Mouse (Mus musculus) adrenal gland, adult 2 months (tissue): ENCODE data around the gene Syne2. TPM values are rescaled to one million over a fixed set of nuclear protein-coding genes. Genes with fewer than 3 reads are reported as not detected.

Experiments
- DNase-seq: peaks from one replicate; pipeline ENCODE4 v3.0.0; 2021
- polyA plus RNA-seq: library from polyadenylated mRNA; depleted of rRNA; stranded (reverse); fragments of >200 nt; gene quantifications from 2 replicates; pipeline ENCODE4 v1.2.3, GENCODE M21; 2012
- total RNA-seq, 2 experiments: library from RNA; stranded (reverse); gene quantifications; 2 replicates each; pipeline ENCODE4 v1.2.3; 2021

Gene Syne2
- total and polyA plus RNA-seq, 3 experiments: 19.5 to 45.1 (median 44.3) TPM

DNA sequence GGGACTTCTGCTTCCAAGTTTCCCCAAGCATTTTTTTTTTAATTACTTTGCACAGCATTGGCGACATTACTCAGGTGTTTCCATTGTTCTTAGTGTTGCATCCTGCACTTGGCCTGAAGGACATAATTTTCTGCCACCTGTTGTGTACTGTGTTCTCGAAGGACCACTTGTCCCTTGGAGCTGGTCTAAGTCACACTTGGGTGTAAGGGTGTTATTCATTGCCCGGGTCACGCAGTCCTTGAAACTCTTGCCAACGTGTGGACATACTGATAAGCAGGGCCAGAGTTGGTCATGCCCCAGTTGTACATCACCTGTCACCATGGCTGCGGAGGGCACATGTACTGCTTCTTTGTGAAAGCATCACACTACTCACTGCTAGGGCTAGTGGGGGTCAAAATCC lies 228.6 kb downstream of the Syne2 start:
- no peak for DNase-seq

DNA sequence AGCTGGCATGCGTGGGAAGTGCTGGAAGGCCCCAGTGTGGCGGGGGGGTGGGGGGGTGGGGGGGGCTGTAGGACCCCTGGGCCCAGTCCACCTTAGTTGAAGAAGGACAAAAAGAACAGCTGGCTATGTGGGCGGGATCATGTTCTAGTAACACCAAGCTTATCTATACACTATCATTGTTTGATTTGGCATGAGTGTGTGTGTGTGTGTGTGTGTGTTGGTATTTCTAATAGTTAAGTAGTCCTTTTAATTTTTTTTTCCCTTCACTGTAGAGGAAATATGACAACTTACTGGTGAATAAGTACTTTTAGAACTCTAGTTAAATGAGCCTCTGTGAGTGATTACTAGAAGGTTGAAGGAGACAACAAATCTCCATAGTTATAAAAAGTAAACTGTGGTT lies 230.0 kb downstream of the Syne2 start:
- DNase-seq: no peak

DNA sequence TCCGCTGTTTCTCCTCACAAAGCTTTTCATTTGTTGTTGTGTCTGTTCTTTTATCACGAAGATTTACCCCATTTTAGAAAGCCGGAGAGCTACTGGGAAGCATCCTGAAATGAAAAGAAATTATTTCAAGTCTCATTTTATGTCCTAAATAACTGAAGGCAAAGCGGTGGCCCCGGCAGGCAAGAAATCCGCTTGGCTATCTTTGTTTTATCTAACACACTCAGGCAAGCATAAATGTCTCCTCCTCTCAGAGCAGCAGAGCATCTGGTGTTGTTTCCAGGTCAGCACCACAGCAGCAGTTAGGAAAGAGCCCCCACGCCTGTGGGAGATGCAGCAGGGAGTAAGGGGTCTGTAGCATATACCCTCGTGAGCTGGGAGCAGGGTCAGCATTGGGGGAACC lies 230.7 kb downstream of the Syne2 start:
- DNase-seq: no peak

DNA sequence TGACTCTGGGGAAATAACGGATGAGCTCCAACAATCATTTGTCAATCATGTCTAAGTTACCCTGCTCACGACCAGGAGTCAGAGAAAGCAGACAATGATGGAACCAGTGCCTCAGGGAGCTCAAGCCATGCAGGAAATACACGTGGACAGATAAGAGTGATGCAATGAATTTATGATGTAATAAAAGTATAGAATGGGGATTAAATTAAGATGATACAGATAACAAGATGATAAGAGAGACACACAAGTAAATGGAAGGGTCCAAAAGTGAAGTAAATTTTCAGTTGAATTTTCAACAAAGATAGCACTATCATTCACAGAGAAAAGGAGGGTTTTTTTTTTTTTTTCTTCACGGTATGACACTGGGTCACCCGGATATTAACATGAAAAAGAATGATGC lies 231.4 kb downstream of the Syne2 start:
- no peak for DNase-seq

DNA sequence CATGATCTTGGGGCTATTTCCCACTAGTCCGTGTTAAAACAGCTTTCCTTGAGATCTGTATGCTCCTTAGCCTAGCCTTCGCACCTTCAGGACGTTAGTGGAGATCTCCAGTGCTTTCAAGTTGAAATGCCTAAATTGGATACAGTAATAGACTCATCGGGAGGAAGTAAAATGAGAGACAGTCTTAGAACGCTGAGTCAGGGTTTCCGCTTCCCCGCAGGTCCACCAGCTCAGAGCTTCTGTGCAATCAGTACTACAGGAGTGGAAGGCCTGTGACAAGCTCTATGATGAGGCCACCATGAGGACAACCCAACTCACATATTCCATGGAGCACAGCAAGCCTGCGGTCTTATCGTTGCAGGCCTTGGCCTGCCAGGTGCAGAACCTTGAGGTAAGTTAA lies 233.9 kb downstream of the Syne2 start:
- no peak for DNase-seq

DNA sequence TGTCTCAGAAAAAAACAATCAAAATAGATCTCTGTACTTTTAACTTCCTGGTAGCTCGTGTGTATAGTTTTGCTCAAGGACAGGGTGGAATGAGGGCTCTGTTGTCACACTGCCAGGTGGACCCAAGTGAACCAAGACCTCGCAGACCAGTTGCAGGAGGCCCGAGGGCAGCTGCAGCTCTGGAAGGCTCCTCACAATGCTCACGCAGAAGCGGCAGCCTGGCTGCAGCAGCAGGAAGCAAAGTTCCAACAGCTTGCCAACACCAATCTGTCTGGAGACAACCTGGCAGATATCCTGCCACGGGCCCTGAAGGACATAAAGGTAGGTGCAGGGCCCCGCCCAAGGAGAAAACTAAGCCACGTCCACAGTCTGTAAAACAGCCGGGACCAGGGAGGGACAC lies 236.7 kb downstream of the Syne2 start:
- no peak for DNase-seq

DNA sequence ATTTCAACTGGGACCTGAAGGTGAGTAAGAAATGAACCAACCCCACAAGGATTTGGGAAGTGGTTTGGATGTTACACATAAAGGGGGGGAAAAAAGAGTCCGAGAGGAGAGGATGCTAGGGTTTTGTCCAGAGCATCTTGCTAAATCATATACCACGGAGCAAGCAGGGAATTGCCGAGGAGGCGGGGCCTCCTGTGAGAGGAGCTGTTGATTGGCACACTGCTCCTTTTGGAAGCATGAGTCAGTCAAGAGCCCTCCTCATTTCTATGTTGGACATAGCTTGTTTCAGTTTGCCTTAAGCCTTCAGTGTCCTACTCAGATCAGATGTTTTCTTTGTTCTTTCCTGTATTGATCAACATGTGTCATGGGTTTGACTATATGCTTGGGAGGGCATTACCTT lies 245.1 kb downstream of the Syne2 start:
- no peak for DNase-seq

DNA sequence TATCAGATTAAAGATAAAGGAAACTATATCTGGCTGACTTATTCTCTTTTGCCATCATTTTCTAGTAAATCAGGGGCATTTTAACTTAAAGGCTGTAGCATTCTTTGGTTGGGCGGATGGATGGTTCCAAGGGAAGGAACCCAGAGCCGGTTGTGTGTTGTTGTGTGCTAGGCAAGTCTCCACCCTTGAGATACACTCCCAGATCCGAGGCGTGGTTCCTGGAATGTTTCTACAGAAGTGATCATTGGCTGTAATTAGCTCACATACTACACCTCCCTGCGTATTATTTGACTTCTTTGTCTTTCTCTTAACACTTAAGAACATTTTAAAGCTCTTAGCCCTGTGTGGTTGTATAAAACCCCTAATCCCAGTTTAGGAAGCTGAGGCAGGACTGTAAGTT lies 252.5 kb downstream of the Syne2 start:
- DNase-seq: no peak

DNA sequence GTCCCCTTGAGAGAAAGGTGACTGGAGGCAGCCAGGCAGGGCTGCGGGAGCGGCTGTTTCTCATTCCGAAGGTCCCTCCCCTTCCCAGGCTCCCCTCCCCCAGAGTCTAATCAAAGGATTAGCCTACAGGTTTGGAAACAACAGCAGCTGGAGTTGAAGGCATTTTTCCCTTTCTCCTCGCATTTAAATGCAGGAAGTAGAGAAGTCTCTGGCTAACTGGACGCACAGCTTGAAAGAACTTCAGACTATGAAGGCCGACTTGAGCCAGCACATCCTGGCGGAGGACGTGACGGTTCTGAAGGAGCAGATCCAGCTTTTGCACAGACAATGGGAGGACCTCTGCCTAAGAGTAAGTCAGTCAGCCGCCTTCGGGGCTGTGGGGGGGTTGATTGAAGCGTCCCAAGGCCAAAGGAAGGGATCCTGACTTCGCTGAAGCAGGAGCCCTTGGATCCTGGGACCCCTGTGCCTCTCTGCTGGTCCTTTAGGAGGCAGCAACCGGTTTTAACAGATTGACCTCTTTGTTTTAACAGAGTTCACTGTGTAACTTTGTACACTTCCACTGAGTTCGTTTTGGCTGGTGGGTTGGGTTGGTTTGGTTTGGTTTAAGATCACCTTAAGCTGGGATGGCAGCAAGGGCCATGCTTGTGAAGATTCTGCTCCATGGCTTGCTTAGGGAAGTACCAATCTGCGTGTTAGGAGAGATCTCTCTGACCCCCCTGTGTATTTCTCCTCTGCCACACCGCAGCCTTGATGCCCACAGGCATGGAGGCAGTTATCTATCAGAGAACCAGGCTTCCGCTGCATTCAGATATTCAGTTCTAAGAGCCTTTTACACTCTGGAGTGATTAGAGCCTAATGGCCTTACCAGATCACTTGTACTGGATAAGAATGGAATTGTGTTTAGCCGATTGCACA lies 254.3 kb downstream of the Syne2 start:
- no peak for DNase-seq

DNA sequence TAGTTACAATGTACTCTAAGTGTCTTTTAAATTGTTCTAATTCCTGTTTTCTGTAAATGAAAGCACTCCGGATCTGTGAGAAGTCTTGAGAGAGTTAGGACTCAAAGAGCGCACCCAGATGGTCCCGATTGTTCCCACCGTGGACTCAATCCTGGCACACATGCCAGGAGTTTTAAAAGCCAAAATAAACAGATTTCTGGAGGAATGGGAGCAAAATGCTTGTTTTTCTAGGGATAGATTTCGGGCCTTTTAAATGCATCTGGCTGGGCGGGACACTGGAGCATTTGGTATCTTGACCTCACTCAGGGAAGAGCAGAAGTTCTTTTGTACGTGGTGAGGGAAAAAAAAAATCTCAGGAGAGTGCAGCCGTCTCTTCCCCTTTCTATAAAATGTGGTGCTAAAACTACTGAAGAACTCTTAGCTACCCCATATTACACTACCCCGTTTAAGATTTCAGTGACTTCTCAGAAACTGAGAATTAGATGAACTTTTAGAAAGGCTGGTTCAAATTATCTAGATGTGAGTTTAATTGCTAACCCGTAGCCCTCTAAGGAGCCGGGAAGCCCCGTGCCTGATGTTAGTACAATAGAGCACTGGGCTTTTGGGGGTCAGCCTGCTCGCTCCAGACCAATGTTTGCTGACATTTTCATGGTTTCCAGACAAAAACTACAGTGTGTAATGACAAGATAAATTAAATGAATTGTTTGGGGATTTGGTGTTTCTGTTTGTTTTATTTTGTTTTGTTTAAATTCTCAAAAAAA lies 255.3 kb downstream of the Syne2 start:
- DNase-seq: no peak

DNA sequence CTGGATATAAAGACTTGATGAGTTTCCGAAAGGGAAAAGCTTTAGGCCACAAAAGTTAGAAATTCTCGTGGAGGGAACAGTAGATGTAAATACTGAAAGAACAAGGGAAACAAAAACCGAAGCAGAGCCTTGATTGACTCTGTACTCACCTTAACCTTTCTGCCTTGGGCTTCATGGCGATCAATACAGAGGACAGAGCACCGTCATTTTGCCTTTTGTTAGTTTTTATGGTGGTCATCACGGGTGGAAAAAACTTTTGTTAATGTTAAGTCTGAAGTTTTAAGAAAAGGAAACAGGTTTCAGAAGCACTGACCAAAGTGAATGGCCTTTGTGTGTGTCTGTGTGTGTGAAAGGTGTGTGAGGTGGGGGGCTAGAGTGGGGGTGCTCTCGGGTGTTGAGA lies 256.0 kb downstream of the Syne2 start:
- DNase-seq: no peak

DNA sequence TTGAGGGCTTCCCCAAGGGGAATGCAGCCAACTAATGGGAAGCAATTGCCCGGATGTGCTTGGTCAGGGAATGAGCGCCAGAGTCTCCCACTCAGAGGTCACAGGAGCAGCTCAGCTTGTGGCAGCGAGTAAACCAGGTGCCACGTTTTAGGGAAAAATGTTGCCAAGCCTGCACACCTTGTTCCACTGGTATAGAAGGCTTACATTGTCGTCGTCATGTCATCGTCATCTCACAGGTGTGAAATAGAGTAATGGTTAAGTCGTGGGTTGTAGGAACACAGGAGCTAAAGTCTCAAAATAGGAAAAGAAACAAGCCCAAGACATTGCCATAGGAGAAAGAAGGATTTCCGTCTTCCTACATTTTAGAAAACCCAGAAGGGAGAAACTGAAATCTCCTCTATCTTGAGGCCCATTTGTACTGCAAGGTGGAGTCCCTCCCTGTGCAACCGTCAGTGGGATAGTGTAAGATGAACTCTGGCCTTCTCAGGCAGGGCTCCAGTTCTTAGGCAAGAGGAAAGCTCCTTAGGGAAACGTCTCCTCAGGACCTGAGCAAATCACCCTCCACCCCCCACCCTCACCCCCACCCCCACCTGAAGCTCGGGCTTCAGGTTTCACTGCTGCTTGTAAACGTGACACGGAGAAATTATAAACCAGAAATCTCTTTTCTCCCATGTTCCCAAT lies 263.1 kb downstream of the Syne2 start:
- peak; percentile 25 for DNase-seq

DNA sequence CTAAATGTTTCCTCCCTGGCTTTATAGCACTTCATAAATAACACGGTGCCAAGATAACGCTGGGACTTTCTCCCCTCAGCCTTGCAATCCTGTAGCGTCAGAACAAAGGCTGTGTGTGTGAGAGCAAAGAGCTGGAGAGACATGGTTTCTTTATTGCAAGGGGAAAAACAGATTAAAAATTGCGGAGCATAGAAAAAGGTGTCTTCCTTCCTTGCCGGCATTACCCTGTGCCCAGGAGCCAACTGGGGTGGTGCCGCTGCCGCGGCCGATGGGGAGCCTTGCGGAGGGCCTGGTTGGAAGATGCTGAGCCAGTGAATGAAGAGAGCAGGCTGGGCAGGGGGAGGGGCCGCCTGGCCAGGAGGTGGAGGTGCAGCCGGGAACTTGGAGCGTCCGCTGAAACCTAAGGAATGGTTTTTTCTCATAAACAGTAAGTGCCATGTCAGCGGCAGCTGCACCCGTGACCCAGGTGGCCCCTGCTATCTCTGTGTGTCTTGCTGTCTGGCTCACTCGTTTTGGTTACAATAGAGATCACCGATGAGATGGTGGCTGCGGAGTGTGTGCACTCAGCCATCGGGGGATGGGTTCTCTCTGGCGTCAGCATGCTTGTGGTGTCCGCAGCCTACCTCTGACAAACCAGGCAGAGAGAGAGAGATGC lies 263.8 kb downstream of the Syne2 start:
- DNase-seq: peak; percentile 22

DNA sequence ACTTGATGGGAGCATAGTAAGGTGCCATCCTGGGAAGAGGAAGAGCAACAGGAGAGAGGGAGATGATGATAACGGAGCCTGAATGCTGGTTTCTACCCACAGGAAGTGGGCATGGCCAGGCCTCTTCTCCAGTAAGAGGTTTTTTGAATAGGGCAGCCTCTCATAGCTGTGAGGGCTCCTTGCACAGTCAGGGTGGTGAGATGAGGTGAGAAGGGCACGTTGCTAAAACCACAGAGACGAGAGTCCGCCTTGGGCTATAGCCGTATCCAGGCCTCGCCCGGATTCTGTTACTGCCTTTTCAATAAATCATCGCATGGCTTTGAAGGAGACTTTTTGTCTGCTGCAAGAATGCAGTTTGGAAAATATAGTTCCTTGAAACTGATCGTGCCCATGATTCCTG lies 267.1 kb downstream of the Syne2 start:
- DNase-seq: no peak

DNA sequence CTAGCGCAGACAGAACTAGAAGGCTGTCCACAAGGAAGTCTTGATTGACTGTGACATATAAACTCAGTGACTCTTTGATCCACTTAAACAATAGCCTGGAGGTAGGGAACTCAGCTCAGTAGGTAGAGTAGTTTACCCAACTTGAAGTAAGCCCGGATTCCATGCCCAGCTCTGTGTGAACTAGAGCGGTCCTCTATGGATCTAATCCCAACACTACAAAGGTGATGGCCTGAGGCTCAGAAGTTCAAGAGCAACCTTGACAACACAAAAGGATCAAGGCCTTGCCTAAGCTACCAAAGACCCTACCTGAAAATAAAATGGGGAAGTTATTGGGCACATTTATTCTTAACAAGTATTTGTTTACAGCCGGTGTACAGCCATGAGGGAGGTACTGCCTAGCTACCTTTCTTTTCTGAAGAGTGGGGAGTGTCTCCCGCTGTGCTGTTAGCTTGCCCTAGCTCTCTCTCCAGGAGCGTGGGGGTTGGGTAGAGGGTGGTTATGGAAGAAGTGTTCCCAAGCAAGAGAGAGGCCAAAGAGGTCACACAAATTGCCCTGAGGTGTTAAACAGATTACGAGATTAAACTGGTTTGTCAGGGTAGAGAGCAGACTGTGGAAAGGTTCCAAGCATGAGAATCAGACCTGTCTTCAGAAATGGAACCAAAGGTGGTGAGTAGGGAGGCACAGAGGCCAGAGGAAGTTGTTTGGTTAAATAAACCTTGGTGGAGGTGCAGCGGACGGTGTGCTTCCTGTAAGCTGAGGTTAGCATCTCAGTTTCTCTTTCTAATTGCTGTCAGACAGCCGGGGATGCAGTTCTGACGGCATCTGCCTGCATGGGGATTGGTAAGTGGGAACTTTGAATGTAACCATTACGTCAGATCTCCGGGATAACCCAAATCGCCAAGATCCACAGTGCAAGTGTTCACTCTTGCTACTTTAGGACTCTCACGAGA lies 268.3 kb downstream of the Syne2 start:
- no peak for DNase-seq

DNA sequence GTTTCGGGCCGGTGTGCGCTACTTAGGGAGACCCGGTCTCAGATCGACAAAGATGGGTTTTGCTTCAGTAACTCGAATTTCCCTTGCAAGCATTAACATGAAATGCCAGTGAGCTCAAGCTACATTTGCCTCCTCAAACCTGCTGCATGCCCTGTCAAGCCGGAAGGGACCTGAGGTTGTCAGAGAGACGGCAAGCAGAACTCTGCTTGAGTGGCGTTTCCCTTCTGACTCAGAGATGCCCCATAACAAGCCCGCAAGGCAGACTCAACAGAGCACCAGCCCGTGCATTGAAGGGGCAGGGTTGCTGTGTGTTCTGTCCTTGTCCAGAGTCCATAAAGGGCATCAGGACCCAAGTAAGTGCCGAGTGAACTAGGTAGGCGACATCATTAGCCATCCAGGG lies 269.1 kb downstream of the Syne2 start:
- no peak for DNase-seq

DNA sequence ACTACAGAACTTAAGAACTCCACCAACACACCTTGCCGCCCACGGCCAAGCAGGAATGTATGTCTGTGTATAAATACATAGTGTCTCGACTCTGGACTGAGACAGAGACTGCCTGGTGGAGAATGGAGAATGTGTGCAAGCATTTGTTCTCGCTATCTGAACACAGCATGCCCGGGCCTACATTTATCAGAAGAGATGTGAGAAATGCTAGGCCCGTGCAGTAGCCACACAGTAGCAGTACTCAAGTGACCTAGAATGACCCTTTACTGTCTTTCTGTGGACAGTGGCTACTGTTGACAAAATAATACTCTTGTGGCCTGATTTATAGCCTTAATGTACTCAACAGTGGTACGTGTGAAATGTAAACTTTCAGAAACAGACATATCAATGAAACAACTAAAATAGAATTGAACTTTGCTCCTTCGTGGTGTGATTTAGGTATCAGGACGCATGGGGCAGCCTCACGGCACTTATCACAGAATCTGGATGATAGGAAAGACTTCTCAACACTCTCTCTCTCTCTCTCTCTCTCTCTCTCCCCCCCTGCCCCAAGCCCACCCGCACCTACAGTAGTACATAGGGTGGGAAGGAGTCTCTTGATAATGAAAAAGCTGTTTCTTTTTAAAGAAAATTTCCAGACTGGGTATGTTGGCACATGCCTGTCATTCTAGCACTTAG lies 275.0 kb downstream of the Syne2 start:
- no peak for DNase-seq

DNA sequence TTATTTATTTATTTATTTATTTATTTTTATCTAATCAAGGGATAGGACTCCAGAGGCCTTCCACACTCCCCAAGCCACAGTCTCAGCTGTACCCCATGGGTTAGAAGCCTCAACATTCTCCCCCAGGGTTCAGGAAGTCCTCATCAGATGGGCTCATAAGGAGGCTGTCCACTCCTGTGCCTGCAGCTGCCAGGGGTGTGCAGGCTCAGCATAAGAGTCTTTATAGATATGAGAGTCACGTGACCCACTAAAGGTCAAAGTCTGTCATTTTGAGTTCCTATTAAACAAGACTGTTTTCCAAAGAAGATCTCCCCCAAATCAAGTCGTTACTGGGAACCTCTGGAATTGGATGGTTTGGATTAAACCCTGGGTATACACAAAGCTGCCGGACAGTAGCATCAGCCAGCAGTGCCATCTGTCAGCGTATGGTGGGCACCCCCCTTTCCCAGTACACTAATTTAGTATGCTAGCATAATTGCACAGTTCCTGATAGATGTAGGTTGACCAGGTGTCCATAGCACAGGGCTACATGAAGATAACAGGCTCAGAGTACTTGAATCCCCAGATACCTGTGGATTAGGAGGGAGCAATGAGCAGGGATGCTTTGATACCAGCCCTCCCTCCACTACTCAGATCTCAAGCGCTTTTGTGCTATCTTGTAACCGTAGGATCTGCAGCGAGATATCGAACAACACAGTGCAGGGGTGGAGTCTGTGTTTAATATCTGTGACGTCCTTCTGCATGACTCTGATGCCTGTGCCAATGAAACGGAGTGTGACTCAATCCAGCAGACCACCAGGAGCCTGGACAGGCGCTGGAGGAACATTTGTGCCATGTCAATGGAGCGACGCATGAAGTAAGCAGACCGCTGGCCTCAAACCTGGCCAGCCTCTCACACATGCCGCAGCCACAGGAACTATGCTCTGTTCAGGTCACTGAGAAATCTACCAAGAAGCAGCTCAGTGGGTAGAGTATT lies 276.0 kb downstream of the Syne2 start:
- no peak for DNase-seq
